Mouse (Mus musculus): ENCODE measurements around the gene Pbrm1. TPM values are rescaled to one million over a fixed set of nuclear protein-coding genes. Genes with fewer than 3 reads are reported as not detected.

Gene Pbrm1
- total RNA-seq, 2 experiments from 2014 or later = 51.6 to 58.4 TPM

- DNase-seq = no peak
Measured at GRCm38 (mm10) chr14:31133023-31133665, 114.2 kb downstream of the Pbrm1 start.

- DNase-seq = no peak
Measured at GRCm38 (mm10) chr14:31134015-31135000, 115.4 kb downstream of the Pbrm1 start.

DNA sequence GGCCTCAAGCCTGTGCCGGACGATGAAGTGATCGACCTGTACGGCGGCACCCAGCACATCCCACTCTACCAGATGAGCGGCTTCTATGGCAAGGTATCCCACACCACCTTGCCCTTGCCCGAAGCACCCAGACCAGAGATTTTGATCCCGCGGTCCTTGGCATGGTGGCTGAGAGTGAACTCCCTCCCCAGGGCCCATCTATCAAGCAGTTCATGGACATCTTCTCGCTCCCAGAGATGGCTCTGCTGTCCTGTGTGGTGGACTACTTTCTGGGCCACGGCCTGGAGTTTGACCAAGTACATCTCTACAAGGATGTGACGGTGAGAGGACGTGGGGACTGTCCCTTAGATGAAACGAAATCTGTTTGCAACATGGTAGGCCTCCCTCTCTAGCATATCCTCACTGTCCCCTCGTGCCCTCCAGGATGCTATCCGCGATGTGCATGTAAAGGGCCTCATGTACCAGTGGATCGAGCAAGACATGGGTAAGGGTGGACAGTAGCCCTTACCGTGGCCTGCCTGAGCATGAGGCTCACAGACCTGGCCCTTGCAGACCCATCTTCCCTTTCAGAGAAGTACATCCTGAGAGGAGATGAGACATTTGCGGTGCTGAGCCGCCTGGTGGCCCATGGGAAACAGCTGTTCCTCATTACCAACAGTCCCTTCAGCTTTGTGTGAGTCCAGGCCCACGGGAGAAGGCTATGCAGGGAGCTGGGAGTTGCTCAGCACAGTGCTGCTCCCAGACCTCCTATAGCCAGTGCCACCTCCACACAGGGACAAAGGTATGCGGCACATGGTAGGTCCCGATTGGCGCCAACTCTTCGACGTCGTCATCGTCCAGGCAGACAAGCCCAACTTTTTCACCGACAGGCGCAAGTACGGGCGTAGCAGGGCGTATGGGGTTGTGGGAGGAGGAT is 116.8 kb downstream of the Pbrm1 start:
- no peak for DNase-seq

DNA sequence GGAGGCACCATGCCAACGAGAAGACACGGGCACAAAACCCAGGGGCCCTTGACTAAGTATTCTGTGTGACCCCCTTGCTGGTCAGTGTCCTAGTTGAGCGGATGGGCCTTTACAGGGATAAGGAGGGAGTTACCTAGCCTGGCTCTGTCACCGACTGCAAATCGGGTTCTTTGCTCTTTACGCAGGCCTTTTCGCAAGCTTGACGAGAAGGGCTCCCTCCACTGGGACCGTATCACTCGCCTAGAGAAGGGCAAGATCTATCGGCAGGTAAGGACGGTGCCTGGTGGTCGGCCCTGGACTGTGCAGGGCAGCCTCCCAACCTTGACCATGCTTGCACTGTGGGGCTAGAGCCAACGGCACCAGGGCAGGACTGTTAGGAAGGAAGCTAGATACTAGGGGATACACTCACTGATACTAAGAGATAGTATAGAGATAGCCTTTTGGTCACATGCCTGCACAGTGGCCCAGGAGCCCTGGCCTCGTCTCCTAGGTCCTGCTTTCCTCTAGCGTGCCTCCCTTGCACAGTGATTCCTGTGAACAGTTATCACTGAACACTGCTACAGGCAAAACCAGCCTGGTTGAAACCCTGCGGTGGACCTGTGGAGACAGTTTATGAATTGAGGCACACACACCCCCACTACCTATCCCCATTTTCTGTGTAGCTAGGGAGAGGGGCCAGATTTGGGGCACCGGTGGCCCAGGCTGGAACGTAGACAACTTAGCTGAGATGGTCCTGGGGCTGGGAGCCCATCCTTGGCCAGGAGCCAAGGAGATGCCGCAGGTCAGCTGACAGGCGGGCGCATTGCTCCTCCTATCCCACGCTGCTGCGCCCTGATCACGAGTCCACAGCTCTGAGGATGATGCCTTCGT is 117.7 kb downstream of the Pbrm1 start:
- DNase-seq = no peak

DNA sequence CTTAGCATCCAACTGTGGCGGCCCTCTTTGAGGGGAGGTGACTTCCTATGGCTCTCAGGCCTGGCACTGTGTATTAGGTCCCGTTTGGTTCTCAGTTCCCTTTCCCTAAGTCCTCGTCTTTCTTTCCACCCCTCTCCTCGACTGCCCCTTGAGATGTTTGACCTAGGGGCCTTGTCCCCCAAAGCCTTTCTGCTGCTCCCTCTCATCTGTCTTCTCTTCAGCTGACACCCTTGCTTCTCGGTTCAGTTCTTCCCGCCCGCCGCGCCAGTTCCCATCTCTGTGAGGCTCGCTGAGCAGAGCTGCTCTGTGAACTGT is 118.3 kb downstream of the Pbrm1 start:
- no peak for DNase-seq

DNA sequence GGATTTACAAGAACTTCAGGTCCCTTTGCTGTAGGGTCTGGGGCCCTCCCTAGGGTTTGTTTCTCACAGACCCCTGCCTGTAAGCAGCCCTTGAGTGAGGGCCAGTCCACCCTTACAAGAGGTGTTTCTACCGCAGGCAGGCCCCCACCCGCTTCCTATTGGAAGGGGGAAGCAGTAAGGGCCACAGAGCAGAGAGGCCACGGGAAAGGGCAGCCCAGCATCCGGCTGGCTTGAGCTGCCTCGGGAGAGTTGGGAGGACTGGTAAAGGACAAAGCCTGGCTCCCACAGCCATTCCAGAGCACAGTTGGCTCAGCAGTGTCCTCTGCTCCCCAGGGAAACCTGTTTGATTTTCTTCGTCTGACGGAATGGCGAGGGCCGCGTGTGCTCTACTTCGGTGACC is 118.9 kb downstream of the Pbrm1 start:
- no peak for DNase-seq

- DNase-seq = no peak
Measured at GRCm38 (mm10) chr14:31138219-31138896, 119.4 kb downstream of the Pbrm1 start.

- DNase-seq = no peak
Measured at GRCm38 (mm10) chr14:31138897-31139429, 120.0 kb downstream of the Pbrm1 start.

DNA sequence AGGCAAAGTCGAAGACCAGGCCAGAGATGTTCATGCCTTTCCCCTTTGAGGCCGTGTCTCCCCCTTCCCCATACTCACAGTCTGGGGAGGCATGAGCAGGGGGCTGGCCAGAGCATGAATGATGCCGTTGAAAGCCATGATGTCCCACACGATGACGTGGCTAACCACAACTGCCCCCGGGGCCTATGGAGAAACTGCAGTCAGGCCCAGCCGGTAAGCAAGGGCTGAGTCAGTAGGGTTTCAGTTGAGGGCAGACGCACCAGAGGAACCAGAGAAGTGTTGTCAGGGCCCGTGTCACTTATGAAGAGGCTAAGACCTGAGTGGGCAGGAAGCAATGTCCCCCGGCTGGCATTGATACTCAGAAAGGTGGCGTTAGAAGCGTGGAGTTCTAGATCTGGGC is 120.7 kb downstream of the Pbrm1 start:
- no peak for DNase-seq

GRCm38 (mm10) chr14:31140141-31140540 is 121.2 kb downstream of the Pbrm1 start:
- no peak for DNase-seq

DNA sequence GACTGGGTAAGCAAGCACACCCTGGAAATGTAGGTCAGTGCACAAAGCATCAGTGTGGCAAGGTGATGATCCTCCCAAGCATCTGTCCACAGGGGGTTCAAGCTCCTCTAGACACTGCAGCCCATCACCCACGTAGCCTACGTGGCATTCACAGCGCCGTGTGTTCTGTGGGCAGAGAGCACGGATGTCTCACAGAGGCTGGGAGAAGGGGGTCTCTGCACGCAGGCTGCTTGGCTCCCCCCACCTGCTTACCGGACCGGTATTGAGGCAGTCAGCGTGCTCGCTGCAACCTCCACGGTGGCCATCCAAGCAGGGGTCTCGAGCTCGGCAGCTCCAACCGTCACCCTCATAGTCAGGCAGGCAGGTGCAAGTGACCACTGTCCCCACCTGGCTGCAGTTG is 122.1 kb downstream of the Pbrm1 start:
- no peak for DNase-seq

DNA sequence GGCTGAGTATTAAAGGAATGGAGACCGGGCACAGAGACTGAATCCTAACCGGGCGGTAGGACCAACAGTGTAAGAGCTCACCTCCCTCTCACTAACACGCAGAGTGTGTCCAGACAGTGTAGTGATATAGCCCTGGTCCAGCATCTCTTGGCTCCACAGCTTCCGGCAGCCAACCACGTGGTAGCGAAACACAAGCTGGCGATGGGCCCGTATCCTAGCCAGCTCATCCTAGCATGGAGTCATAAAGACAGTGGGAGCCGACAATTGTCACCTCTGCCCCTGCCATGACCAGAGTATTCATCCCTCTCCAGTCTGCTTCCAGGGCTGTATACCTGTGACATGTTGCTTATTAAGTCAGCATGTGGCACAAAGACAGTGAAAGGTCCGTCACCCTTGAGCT is 126.8 kb downstream of the Pbrm1 start:
- DNase-seq = no peak

DNA sequence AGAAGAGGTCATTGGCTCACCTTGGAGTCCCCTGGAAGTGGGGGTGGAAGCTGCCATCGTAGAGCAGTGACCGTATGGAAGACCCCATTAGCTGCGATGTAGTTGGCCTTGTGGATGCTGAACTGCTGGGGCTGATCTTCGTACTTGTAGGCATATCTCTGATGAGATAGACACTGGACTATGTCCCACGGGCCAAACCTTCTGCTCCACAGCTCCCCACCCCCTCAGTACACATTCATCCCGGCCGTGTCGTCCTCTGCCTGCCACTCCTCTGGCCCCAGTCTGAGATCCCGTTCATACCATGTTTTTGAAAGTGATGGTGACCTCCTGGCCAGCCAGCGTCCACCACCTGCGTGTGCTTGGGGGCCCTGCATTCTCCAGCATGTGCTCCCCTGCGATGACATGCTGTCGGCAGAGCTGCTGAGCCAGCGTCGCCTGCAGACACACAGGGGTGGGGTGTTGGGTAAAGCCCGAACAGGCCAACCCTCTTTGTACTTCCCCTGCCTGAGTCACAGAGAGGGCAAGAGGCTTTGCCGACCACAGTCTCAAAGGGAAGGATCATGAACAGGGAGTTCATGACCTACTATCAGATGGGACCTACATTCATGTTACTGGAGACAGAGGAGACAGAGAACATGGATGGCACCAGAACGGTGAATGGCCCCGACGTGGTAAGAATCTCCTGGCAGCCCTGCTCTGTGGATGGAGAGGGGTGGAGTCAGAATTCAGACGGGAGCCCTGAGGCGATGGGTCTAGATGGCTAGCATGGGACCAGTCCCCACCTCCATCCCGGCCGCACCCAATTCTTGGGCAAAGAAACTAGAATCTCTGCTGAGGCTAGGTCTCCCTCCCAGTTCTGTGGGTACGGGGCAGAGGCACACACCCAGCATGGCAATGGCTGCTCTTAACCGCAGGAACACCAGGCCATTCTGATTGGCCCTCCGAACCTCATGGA is 141.5 kb downstream of the Pbrm1 start:
- DNase-seq = no peak

DNA sequence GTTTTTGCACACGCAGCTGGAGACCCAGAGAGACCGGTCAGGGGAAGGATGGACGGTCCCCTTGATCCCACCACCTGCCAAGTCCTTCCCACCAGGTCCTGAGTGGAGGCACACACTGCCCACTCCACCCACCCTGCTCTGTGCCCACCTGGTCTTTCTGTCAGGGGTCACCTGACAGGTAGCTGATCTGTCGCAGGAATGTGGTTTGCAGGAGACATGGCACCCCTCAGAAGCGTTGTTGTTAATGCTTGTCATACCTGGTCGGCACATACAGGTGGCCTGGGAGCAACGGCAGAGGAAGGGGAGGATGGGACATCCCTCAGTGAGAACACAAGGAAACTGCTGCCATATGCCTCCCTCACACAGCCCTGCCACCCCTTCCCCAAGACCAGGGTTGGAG is 142.3 kb downstream of the Pbrm1 start:
- DNase-seq = no peak

GRCm38 (mm10) chr14:31161638-31162037 is 142.7 kb downstream of the Pbrm1 start:
- no peak for DNase-seq

DNA sequence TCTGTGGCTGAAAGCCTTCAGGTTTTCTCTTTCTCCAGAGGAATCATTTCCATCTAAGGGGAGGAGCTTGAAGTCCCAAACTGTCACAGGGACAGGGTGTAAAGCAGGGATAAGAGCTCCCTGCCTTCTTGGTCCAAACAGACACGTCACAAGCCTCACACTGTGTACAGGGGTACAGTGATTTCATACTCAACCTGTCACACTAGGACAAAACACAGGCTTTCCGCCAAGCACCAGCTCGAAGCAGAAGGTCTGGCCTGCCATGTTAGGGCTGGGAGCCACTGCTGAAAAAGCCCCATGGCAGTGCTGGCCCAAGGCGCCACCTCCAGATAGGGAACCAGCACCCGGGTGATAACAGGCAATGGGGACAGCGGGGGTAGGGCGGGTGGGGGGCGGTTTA is 145.1 kb downstream of the Pbrm1 start:
- no peak for DNase-seq

GRCm38 (mm10) chr14:31165010-31165409 is 146.1 kb downstream of the Pbrm1 start:
- no peak for DNase-seq

GRCm38 (mm10) chr14:31165458-31165857 is 146.5 kb downstream of the Pbrm1 start:
- no peak for DNase-seq

- DNase-seq = no peak
Measured at GRCm38 (mm10) chr14:31165991-31166630, 147.2 kb downstream of the Pbrm1 start.

Data from layer of hippocampus, postnatal 36 days (tissue).